Mouse (Mus musculus) C2C12 (cell line): ENCODE measurements around the gene Dnm1. TPM values are rescaled to one million over a fixed set of nuclear protein-coding genes. Genes with fewer than 3 reads are reported as not detected.

Source experiments
- H3K27me3 ChIP-seq: one replicate; pipeline ENCODE4 v1.6.1; 2011; ENCODE audit not compliant: control insufficient read depth, insufficient read depth, insufficient read length
- H3K36me3 ChIP-seq: one replicate; pipeline ENCODE4 v1.6.1; 2011; ENCODE audit not compliant: control insufficient read depth, insufficient read depth
- H3K4me3 ChIP-seq: one replicate; pipeline ENCODE4 v1.5.1; 2011; ENCODE audit warnings: mild to moderate bottlenecking, control low read depth; ENCODE audit not compliant: poor library complexity, insufficient read depth, severe bottlenecking
- H3K79me2 ChIP-seq: one replicate; pipeline ENCODE4 v1.6.1; 2011; ENCODE audit not compliant: control insufficient read depth, insufficient read depth
- H3K79me3 ChIP-seq: one replicate; pipeline ENCODE4 v1.6.1; 2011; ENCODE audit warnings: low read depth, control low read depth
- H3ac ChIP-seq: one replicate; pipeline ENCODE3; 2011; ENCODE audit warnings: low read depth; ENCODE audit not compliant: control insufficient read depth, insufficient read length
- CEBPB ChIP-seq: IDR thresholded peaks from one replicate; pipeline ENCODE4 v1.6.1; 2011; ENCODE audit warnings: low read depth, mild to moderate bottlenecking, control low read depth, moderate library complexity
- CTCF ChIP-seq: IDR thresholded peaks from one replicate; pipeline ENCODE4 v1.5.1; 2011; ENCODE audit not compliant: control insufficient read depth, insufficient read depth, insufficient read length
- FOSL1 ChIP-seq: IDR thresholded peaks from one replicate; pipeline ENCODE4 v1.8.0; 2011; ENCODE audit warnings: mild to moderate bottlenecking, low read length; ENCODE audit not compliant: poor library complexity, insufficient read depth, severe bottlenecking
- MAX ChIP-seq: IDR thresholded peaks from one replicate; pipeline ENCODE4 v1.6.1; 2011; ENCODE audit warnings: mild to moderate bottlenecking, control low read depth
- MYOD1 ChIP-seq: IDR thresholded peaks from one replicate; pipeline ENCODE4 v1.6.1; 2011; ENCODE audit warnings: low read depth; ENCODE audit not compliant: control insufficient read depth, insufficient read length
- MYOG ChIP-seq: IDR thresholded peaks from one replicate; pipeline ENCODE4 v1.6.1; 2011; ENCODE audit not compliant: control insufficient read depth, insufficient read length; ENCODE audit errors: extremely low read depth
- USF1 ChIP-seq: IDR thresholded peaks from one replicate; pipeline ENCODE4 v1.6.1; 2011; ENCODE audit warnings: low read depth, mild to moderate bottlenecking, control low read depth, moderate library complexity
- polyA plus RNA-seq: library from polyadenylated mRNA; unstranded; fragments of >200 nt; fragmentation: generic; extraction: Trizol; gene quantifications from one replicate; pipeline ENCODE4 v1.2.1, GENCODE M21; 2012; ENCODE audit warnings: missing spikeins

Gene Dnm1
- polyA plus RNA-seq, 1 experiment: 27.7 TPM

GRCm38 (mm10) chr2:32350471-32351051, 2.6 kb downstream of the Dnm1 start:
- Histone ChIP-seq H3K27me3 (no peaks in the 10 kb centered on the region), H3ac (no peak overlapping the region), H3K79me3 (no peaks in the 10 kb centered on the region), H3K36me3 (no peaks in the 10 kb centered on the region), H3K79me2 (peaks cover 8% of the 10 kb centered on the region), H3K4me3 (no peak overlapping the region)
- TF ChIP-seq MYOG (no peak), MYOD1 (no peak), FOSL1 (no peak), CEBPB (no peak), MAX (no peak), USF1 (no peak), CTCF (no peak)

GRCm38 (mm10) chr2:32349625-32350255, 3.4 kb downstream of the Dnm1 start:
- Histone ChIP-seq H3K79me3 (no peaks in the 10 kb centered on the region), H3ac (no peak overlapping the region), H3K4me3 (no peak overlapping the region), H3K36me3 (no peaks in the 10 kb centered on the region), H3K27me3 (no peaks in the 10 kb centered on the region), H3K79me2 (peaks cover 8% of the 10 kb centered on the region)
- TF ChIP-seq CEBPB (no peak), MYOD1 (no peak), MYOG (no peak), CTCF (no peak), USF1 (no peak), FOSL1 (no peak), MAX (no peak)

DNA sequence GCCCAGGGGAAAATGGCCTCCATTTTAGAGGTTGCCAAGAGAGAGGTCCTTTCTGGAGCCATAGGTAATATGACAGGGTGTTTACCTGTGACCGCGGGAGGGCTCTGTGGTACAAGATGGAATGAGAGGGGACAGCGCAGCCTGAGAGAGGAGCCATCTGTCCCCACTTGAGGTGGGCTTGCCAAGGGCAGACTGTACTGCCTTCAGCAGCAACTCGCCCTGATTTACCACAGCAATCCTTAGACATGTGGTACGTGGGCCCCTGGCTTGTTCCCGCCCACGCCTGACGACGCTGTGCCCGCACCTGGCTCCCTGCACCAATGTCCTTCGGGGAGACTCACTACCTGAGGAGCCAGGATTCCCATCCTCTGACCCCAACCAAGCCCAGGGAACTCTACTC, 4.8 kb downstream of the Dnm1 start:
- Histone ChIP-seq H3K4me3 (no peak overlapping the region), H3K36me3 (no peaks in the 10 kb centered on the region)

GRCm38 (mm10) chr2:32347019-32347418, 6.1 kb downstream of the Dnm1 start:
- H3K4me3 ChIP-seq: no peak overlapping the region
- no peak for TF ChIP-seq MYOG
- no peak for TF ChIP-seq CTCF
- TF ChIP-seq FOSL1: no peak
- TF ChIP-seq MYOD1: no peak
- no peak for TF ChIP-seq USF1
- no peak for TF ChIP-seq CEBPB
- no peak for TF ChIP-seq MAX
- no peaks in the 10 kb centered on the region for H3K79me3 ChIP-seq
- peaks cover 8% of the 10 kb centered on the region for H3K79me2 ChIP-seq
- H3K27me3 ChIP-seq: no peaks in the 10 kb centered on the region
- no peak overlapping the region for H3ac ChIP-seq
- no peaks in the 10 kb centered on the region for H3K36me3 ChIP-seq

More for the DNA sequence above, 4.8 kb downstream of the Dnm1 start:
- no peaks in the 10 kb centered on the region for H3K79me3 ChIP-seq
- H3ac ChIP-seq: no peak overlapping the region
- no peaks in the 10 kb centered on the region for H3K27me3 ChIP-seq
- peaks cover 8% of the 10 kb centered on the region for H3K79me2 ChIP-seq
- no peak for TF ChIP-seq CEBPB
- TF ChIP-seq CTCF: no peak
- TF ChIP-seq MYOD1: no peak
- no peak for TF ChIP-seq MYOG

DNA sequence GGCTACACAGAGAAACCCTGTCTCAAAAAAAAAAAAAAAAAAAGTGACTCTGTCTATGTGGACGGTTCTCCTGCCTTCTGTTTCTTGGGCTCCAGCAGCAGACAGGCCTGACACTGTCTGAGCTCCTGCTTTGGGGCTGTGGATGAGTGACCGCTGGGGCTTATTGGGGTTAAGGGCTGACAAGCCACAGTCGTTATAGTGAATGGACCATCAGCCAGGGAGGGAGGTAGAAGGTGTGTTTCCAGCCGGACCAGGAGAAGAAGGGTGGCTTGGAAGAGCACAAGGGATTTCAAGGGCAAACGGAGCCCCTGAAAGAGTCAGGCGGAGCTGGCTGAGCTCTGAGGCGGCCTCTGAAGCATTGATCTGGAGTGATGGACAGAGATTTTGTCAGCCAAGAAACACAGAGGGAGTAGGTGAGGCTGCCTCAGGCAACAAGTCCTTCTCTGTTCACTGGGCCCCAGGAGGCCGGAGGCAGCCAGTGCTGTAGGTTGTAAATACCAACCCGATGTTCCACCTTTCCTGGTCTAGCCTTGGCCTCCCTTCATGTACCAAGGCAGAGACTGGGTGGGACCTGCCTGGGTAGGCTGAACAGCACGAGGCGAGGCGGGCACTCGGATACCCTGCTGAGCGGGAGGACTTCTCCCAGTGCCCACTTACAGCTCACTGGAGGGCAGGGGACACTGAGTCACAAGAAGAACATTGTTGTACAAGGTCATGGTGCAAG, 8.4 kb downstream of the Dnm1 start:
- Histone ChIP-seq H3ac (no peak overlapping the region), H3K36me3 (no peaks in the 10 kb centered on the region), H3K27me3 (no peaks in the 10 kb centered on the region), H3K79me3 (no peaks in the 10 kb centered on the region), H3K79me2 (no peaks in the 10 kb centered on the region), H3K4me3 (no peak overlapping the region)
- TF ChIP-seq MAX (no peak), USF1 (no peak), CEBPB (no peak), MYOD1 (no peak), CTCF (no peak)
